Mouse (Mus musculus) cerebellum, adult 2 months (tissue): Measurements from ENCODE around the gene Apol6.

Source experiments
- CTCF ChIP-seq: fragments of 200-500 bp; IDR thresholded peaks from 2 replicates; pipeline ENCODE4 v1.5.1; 2011; ENCODE audit warnings: low read depth, mild to moderate bottlenecking, control low read depth, low read length, moderate library complexity, borderline replicate concordance; ENCODE audit not compliant: insufficient read depth
- POLR2A ChIP-seq: fragments of 200-500 bp; IDR thresholded peaks from 2 replicates; pipeline ENCODE4 v1.6.1; 2011; ENCODE audit warnings: low read length, control low read depth, borderline replicate concordance; ENCODE audit not compliant: insufficient read depth

GRCm38 (mm10) chr15:77056791-77057051, 12.2 kb downstream of the Apol6 start:
- TF ChIP-seq CTCF (no peak), POLR2A (no peak)
